Mouse (Mus musculus) layer of hippocampus, adult 18-20 months (tissue): ENCODE measurements around the gene Ncbp2. TPM values are rescaled to one million over a fixed set of nuclear protein-coding genes. Genes with fewer than 3 reads are reported as not detected.

Experiments used
- DNase-seq, 2 experiments: peaks; one replicate each; pipeline ENCODE4 v3.0.0; 2022; ENCODE audit warnings: low spot score in 2 of 2
- microRNA-seq, 2 experiments: library from miRNA; unstranded; fragments of <30 nt; microRNA quantifications; one replicate each; pipeline ENCODE4 v1.2.0; 2021
- total RNA-seq, 2 experiments: library from RNA; stranded (reverse); gene quantifications; 2 replicates each; pipeline ENCODE4 v1.2.3; 2021

Gene Ncbp2
- total RNA-seq, 2 experiments from 2014 or later: 51.4 to 53.4 TPM

DNA sequence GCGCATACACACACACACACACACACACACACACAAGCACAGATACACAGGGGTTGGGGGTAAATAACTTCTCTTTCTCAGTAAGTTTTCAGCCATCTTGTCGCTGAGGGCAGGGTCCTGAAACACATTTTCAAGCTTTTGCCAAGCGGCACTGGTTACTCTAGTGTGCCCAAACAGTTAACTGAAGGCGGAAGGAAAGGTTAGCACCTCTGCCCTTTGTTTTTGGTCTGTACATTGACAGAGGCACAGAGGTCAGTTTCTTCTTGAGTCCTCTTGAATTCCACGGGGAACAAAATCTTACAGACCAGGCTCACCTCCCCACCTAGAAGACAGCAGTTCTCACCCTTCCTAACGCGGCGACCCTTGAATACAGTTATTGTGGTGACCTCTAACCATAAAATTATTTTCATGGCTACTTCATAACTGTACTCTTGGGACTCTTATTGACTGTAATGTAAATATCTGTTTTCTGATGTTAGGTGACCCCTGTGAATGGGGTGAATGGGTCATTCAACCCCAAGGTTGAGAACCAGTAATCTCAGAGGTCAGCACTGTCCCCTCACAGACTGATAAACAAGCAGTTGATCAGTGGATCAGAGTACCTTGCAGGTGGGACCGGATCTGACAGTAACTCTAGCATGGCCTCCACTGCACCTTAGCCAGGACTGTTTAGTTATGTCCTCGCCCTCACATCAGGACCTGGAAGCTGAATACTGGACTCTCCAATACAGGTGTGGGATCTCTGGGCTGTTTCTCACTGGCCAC is 60.4 kb downstream of the Ncbp2 start:
- DNase-seq: no peak

DNA sequence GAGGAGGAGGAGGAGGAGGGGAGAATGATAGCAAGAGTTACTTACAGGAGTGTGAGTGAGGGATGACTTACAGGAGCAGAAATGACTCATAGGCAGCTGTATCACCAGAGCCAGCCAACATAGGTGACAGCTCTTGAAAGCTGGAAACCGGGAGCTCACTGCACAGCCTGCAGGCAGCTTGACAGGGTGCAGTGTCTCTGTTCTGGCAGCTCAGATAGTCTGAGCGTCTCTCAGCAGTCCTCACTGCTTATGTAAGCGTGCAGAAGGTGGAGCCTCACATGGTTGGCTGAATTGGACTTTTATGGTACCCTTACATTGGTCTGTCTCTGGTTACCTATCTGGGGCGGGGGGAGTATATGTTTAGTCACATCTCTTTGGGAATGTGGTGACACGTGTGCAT is 61.6 kb downstream of the Ncbp2 start:
- peak; percentile 41 to 64 for DNase-seq

- no peak for DNase-seq
Observed at GRCm38 (mm10) chr16:32010330-32010729, 62.0 kb downstream of the Ncbp2 start.

Small RNAs within 50 kb of the gene (microRNA-seq; reads per million reads assigned to microRNA genes)
- gene Gm26269: 0 reads per million in 2 experiments

Other genes with a start within 250 kb of the Ncbp2 start
- under 1 TPM; 0.08 to 0.22 TPM for gene Meltf, start 69.7 kb upstream of the Ncbp2 start, total RNA-seq
- gene Pigz, start 14.7 kb upstream of the Ncbp2 start, total RNA-seq: 10 to 100 TPM; 19.4 to 23.3 TPM
- 10 to 100 TPM; 41.2 to 41.5 TPM for gene 0610012G03Rik, start within 50 bp of the Ncbp2 start, total RNA-seq
- 10 to 100 TPM; 37.7 to 39.0 TPM for gene Senp5, start 54.8 kb downstream of the Ncbp2 start, total RNA-seq
- 10 to 100 TPM; 28.7 to 29.8 TPM for gene Pak2, start 130.8 kb downstream of the Ncbp2 start, total RNA-seq
- gene Pigx, start 151.2 kb downstream of the Ncbp2 start, total RNA-seq: 10 to 100 TPM; 23.4 to 25.2 TPM
- 10 to 100 TPM; 65.8 to 66.3 TPM for gene Cep19, start 151.3 kb downstream of the Ncbp2 start, total RNA-seq
- gene Nrros, start 217.1 kb downstream of the Ncbp2 start, total RNA-seq: 10 to 100 TPM; 10.1 to 12.4 TPM
- gene Bex6, start 231.3 kb downstream of the Ncbp2 start, total RNA-seq: not detected